Comparison of ENCODE assay signal across 8 mouse cellular contexts in the genomic region with DNA sequence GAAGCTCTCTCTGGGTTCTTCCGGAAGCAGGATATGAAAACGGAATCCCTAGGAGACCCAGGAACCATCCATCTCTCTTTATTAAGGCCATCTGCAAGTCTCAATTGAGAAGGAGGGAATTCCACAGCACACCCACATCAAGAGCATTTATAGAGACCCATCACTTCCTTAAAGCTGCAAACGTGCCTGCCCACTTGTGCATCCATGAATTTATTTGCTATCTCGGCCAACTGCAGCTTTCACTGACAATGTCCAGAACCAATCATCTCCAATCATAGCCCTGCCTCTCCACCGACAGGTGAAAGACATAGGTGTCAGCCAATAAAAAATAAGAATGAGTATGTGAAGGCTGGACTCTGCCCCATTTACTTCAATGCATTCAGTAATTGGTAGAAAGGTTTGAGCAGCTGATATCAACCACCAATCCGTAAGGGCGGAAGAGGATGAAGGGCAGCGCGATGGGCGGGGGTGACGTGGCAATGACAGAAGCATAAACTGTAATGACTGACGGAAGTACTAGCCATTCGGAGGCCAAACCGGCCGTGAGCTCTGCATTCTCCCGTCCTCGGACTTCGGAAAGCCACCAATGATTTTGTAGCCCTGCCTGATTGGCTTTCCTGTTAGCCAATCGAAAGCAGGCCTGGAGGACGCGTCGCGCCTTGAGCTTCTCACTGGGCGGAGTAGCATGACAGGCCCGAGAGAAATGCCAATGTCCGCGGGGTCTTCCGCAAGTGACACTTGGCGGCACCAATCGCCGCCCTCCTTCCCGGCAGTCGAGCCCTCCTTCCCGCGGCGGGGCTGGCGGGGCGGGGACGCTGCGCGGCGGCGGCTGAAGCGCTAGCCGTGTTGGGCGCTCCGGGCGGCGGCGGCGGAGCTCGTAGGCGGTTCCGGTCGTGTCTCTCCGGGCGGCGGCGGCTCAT. TPM values are rescaled to one million over a fixed set of nuclear protein-coding genes. Genes with fewer than 3 reads are reported as not detected.
DNase-seq lines count a peak whose midpoint lies in the region; ATAC-seq and TF ChIP-seq lines count a peak whose summit lies in the region.

A gene (plus strand): TSS at position 919 of the 920 bp plus-strand sequence.

- TF ChIP-seq EP300 in ES-Bruce4 (IDR thresholded peaks at IDR 0.05; ENCODE audit: insufficient read depth, low read depth, low read length): no peak
- TF ChIP-seq EP300 in liver, postnatal 0 days (IDR thresholded peaks at IDR 0.05; ENCODE audit: low read depth): peak; percentile 79

- under 1% methylated on average over 42 of the region's 59 CpGs for WGBS in forebrain, embryonic 13.5 days
- WGBS in large intestine, adult 2 months: under 1% methylated on average over 52 of the region's 59 CpGs
- under 1% methylated on average over 59 of the region's 59 CpGs for WGBS in liver, postnatal 0 days (ENCODE audit: insufficient replicate concordance)
- 0% methylated on average over 46 of the region's 59 CpGs for WGBS in neural tube, embryonic 14.5 days

- peak; percentile 52 for TF ChIP-seq POLR2A in ES-Bruce4 (IDR thresholded peaks at IDR 0.05; ENCODE audit: insufficient read depth, low read length)

- H3K36me3 ChIP-seq in ES-Bruce4 (ENCODE audit: control insufficient read depth, insufficient read depth, low read length, poor library complexity, severe bottlenecking): no peaks in the 10 kb centered on the region
- H3K36me3 ChIP-seq in forebrain, embryonic 13.5 days (ENCODE audit: poor library complexity, severe bottlenecking): peaks cover under 1% of the 10 kb centered on the region
- no peaks in the 10 kb centered on the region; the same call in 1 of the 2 replicates for H3K36me3 ChIP-seq in liver, postnatal 0 days (replicated peaks; ENCODE audit: insufficient read depth, low read length)
- no peaks in the 10 kb centered on the region; the same call in 1 of the 2 replicates for H3K36me3 ChIP-seq in neural tube, embryonic 14.5 days (ENCODE audit: control insufficient read depth, insufficient read depth, low read length)

- peak within 1 kb of the TSS; percentile 80 for H3K9ac ChIP-seq in ES-Bruce4 (ENCODE audit: low read depth, poor library complexity, severe bottlenecking)
- H3K9ac ChIP-seq in forebrain, embryonic 13.5 days: peak within 1 kb of the TSS; percentile 87
- peak within 1 kb of the TSS; percentile 96 for H3K9ac ChIP-seq in liver, postnatal 0 days (replicated peaks)
- H3K9ac ChIP-seq in neural tube, embryonic 14.5 days (replicated peaks; ENCODE audit: low read depth, low read length): peak within 1 kb of the TSS; percentile 95

- ATAC-seq in cerebellum, adult (ENCODE audit: insufficient number of reproducible peaks, low FRiP score, low TSS enrichment): peak; percentile 95
- ATAC-seq in forebrain, embryonic 13.5 days: peak; percentile 98
- ATAC-seq in liver, postnatal 0 days: peak; percentile 94
- ATAC-seq in neural tube, embryonic 14.5 days (ENCODE audit: low read depth): peak; percentile 97

- no peaks in the 10 kb centered on the region for H3K9me3 ChIP-seq in ES-Bruce4 (replicated peaks; ENCODE audit: control insufficient read depth, insufficient read depth, low read length, poor library complexity, severe bottlenecking)
- no peaks in the 10 kb centered on the region for H3K9me3 ChIP-seq in forebrain, embryonic 13.5 days (replicated peaks)
- H3K9me3 ChIP-seq in liver, postnatal 0 days (ENCODE audit: low read length): no peaks in the 10 kb centered on the region
- H3K9me3 ChIP-seq in neural tube, embryonic 14.5 days (ENCODE audit: control insufficient read depth, low read length): no peaks in the 10 kb centered on the region

- H3K4me1 ChIP-seq in ES-Bruce4 (ENCODE audit: control insufficient read depth, insufficient read depth, low read length): no peaks in the 10 kb centered on the region
- H3K4me1 ChIP-seq in forebrain, embryonic 13.5 days: peaks cover 21% of the 10 kb centered on the region
- H3K4me1 ChIP-seq in liver, postnatal 0 days (ENCODE audit: insufficient read depth): peaks cover 17% of the 10 kb centered on the region
- H3K4me1 ChIP-seq in neural tube, embryonic 14.5 days (ENCODE audit: control insufficient read depth, insufficient read depth, low read length): peaks cover 19% of the 10 kb centered on the region

- intact Hi-C loops in heart, postnatal 10 days (cut with DNase I): no loop called here

- peak within 1 kb of the TSS; percentile 95 for H3K4me2 ChIP-seq in forebrain, embryonic 13.5 days
- peak within 1 kb of the TSS; percentile 98 for H3K4me2 ChIP-seq in liver, postnatal 0 days (ENCODE audit: low read depth, low read length)
- H3K4me2 ChIP-seq in neural tube, embryonic 14.5 days (ENCODE audit: low read depth, low read length): peak within 1 kb of the TSS; percentile 92

- peak within 1 kb of the TSS; percentile 82 for H3K4me3 ChIP-seq in ES-Bruce4 (ENCODE audit: low read depth, low read length)
- H3K4me3 ChIP-seq in forebrain, embryonic 13.5 days: peak within 1 kb of the TSS; percentile 86
- H3K4me3 ChIP-seq in liver, postnatal 0 days (ENCODE audit: low read depth, low read length): peak within 1 kb of the TSS; percentile 91
- peak within 1 kb of the TSS; percentile 76 for H3K4me3 ChIP-seq in neural tube, embryonic 14.5 days (ENCODE audit: low read depth, low read length)

- H3K27ac ChIP-seq in ES-Bruce4 (ENCODE audit: insufficient read depth, low read length): 0 out of 2 replicates have a peak within 1 kb of the TSS, but pooled peaks have one; percentile 31
- peak within 1 kb of the TSS; percentile 82 for H3K27ac ChIP-seq in forebrain, embryonic 13.5 days
- peak within 1 kb of the TSS; percentile 97 for H3K27ac ChIP-seq in liver, postnatal 0 days (ENCODE audit: low read depth)
- peak within 1 kb of the TSS; percentile 83 for H3K27ac ChIP-seq in neural tube, embryonic 14.5 days (ENCODE audit: low read depth, low read length)

- TF ChIP-seq CTCF in ES-Bruce4 (IDR thresholded peaks at IDR 0.05; ENCODE audit: low read depth, low read length): no peak
- no peak for TF ChIP-seq CTCF in liver, postnatal 0 days (IDR thresholded peaks at IDR 0.05; ENCODE audit: low read depth)

- H3K27me3 ChIP-seq in ES-Bruce4 (ENCODE audit: control insufficient read depth, insufficient read depth, low read length, poor library complexity, severe bottlenecking): no peaks in the 10 kb centered on the region
- no peaks in the 10 kb centered on the region for H3K27me3 ChIP-seq in forebrain, embryonic 13.5 days
- no peaks in the 10 kb centered on the region for H3K27me3 ChIP-seq in liver, postnatal 0 days (ENCODE audit: insufficient read depth, low read length)
- H3K27me3 ChIP-seq in neural tube, embryonic 14.5 days (ENCODE audit: control insufficient read depth, insufficient read depth, low read length): no peaks in the 10 kb centered on the region

- peak; percentile 100 for DNase-seq in heart, postnatal 10 days
- peak; percentile 100 for DNase-seq in large intestine, adult 2 months (ENCODE audit: low read depth, low spot score)
- DNase-seq in liver, postnatal 0 days: peak; percentile 97
- peak; percentile 96 for DNase-seq in testis, postnatal 10 days (ENCODE audit: low spot score)

RNA-seq across cellular contexts. Expression of the gene that starts here (rescaled TPM):
- 28.3 and 31.5 TPM in 2 replicates for polyA plus RNA-seq in ES-Bruce4 (2011; ENCODE audit: insufficient read depth, insufficient read length, low read depth, missing spikeins)
- polyA plus RNA-seq in forebrain, embryonic 13.5 days (2015; fragmentation: Nextera tagmentation; extraction: Ambion mirVana): 4.1 and 4.9 TPM in 2 replicates
- total RNA-seq in heart, postnatal 10 days (2021): 10 to 100 TPM; 74.0 to 83.6 TPM
- 22.0 and 29.3 TPM in 2 replicates for polyA plus RNA-seq in large intestine, adult 2 months (2012; rRNA removed)
- polyA plus RNA-seq in liver, postnatal 0 days (2015; fragmentation: Nextera tagmentation; extraction: Ambion mirVana): 2.6 and 2.7 TPM in 2 replicates
- 7.6 and 7.7 TPM in 2 replicates for polyA plus RNA-seq in neural tube, embryonic 14.5 days (2014; fragmentation: Nextera tagmentation; extraction: Ambion mirVana)

Comparison
In these comparisons a context has a peak if more than half of its experiments do, and no peak if none do; other contexts are left out.
1. Peak in every context shown above with its lines: DNase-seq, ATAC-seq, H3K4me3 ChIP-seq and H3K27ac ChIP-seq.
2. H3K27ac ChIP-seq: peak in every context shown above with its lines; median percentile 97 in liver, postnatal 0 days; 83 in neural tube, embryonic 14.5 days; 82 in forebrain, embryonic 13.5 days; 31 in ES-Bruce4.